Mouse (Mus musculus) left cerebral cortex, postnatal 4 days (tissue): ENCODE results near the gene Wee1. TPM values are rescaled to one million over a fixed set of nuclear protein-coding genes. Genes with fewer than 3 reads are reported as not detected.
"Not testable (repeated sequence)": the region's sequence is repeated elsewhere in the genome, so short reads cannot be mapped to it uniquely, and the experiment has no call there.

Experiments used
- DNase-seq: peaks from one replicate; pipeline ENCODE4 v3.0.0-alpha.2; 2022
- intact Hi-C: fragments of 180-260 bp; cut with DNase I; formaldehyde crosslinking; loops from one replicate; pipeline ENCODE4 v1.15.1; 2025
- total RNA-seq, 2 experiments: library from RNA; stranded (reverse); gene quantifications; 2 replicates each; pipeline ENCODE4 v1.2.3; 2021

Gene Wee1
- 1 to 10 TPM; 4.5 to 4.8 TPM for total RNA-seq

- intact Hi-C loops: no loop called here
- DNase-seq: peak; percentile 99
Observed at GRCm38 (mm10) chr7:110121516-110122288, at the start of gene Wee1. Gene Wee1, plus strand, starts transcription at chr7:110122046.

DNA sequence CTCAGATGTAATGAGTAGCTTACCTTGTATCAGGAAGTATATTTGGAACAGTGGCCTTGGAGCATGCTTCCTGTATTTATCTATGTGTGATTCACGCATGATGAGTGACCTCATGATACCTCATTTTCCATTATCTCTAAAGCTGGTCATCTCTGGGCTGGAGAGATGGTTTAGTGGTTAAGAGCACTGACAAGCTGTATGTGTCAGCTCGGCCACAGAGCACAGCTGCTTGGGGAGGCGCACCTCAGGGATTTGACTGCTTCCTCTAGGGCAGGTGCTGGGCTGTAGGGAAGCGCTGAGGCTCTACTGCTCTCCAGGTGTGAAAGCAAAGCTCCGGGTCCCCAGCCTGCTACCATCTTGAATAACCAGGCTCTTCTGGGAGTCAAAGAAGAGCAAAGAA, 43.7 kb upstream of the Wee1 start:
- intact Hi-C loops: no loop called here
- DNase-seq: no peak

DNA sequence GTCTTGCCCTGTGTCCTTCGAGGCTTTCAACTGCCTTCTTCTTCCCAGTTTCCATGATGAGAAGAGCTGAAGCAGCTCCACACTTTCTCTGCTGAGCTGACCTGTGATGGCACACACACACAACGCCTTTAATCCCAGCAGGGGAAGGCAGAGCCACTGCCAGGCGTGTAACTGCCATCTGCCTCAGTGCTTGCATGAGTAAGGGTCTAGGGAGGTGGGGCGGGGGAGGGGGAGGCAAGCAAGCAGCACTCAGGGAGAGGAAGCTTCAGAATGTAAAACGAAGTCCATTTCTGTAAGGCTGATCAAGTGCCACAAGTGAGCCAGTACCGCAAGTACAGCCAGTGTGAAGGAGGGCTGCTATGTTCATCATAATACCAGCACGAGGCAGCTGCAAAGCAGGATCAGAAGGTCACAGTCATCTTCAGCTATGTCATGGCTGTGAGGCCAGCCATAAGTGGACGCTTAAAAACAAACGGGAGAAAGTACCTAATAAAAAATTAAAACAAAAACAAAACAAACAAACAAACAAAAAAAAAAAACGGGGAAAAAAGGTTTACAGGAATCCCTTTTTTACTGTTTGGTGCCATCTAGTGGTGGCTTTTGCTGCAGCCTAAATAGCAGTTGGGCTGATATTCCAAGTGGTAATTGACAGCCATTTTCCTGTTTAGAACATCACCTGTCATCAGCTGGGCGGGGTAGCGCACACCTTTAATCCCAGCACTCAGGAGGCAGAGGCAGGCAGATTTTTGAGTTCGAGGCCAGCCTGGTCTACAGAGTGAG, 38.3 kb upstream of the Wee1 start:
- peak; percentile 62 for DNase-seq
- intact Hi-C loops: no loop called here

- DNase-seq: no peak
- intact Hi-C loops: no loop called here
Observed at GRCm38 (mm10) chr7:110085217-110085616, 36.6 kb upstream of the Wee1 start.

DNA sequence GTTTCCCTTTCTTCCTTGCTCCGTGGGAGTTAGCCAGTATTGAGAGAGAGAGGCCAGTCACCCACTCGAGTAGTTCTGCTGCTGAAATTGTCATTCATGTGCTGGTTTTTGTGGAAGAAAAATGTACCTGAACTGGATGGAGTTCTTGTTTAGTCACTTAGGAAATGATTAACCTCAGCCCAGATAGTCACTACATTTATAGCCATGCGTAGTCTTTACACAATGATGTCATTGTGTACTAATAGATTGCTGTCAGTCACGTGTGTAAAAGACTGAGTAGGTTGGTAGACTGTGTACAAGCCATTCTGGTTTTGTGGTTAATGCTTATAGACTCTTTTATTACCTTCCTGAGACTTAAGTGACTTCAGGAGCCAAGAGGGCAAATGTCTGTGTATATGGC, 33.9 kb upstream of the Wee1 start:
- intact Hi-C loops: no loop called here
- no peak for DNase-seq

GRCm38 (mm10) chr7:110091670-110092069, 30.2 kb upstream of the Wee1 start:
- intact Hi-C loops: no loop called here

GRCm38 (mm10) chr7:110096332-110096731, 25.5 kb upstream of the Wee1 start:
- intact Hi-C loops: no loop called here
- DNase-seq: no peak

More at GRCm38 (mm10) chr7:110091670-110092069, 30.2 kb upstream of the Wee1 start:
- peak; percentile 37 for DNase-seq

DNA sequence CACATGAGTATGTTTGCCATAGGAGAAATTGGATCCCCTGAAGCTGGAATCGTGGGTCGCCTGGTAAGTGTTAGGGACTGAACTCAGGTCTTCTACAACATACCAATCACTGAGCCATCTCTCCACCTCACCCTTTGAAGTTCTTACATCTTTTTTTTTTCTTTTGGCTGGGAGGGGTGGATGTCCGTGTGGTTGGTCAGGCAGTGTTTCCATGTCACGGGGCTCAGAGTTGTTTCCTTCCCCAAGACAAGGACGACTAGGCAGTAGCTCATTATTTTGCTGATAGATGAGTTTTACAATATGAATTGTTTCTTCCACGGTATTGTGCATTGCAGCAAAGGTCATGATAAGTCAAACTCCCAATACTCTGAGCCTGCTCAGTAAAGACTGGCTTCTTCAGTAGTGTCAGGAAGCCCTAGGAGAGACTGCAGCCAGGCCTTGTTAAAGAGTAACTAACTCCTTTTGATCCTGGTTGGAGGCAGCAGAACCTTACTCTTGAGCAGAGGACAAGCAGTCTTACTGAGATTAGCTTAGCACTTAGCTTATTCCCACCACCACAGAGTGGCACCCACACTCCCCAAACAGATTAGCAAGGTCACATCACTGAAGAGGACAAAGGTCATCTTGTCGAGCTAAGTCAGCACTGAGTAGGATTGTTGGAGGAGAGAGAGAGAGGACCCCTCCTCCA, 24.6 kb upstream of the Wee1 start:
- intact Hi-C loops: no loop called here
- DNase-seq: no peak

- intact Hi-C loops: no loop called here
- DNase-seq: no peak
Observed at GRCm38 (mm10) chr7:110100854-110101253, 21.0 kb upstream of the Wee1 start.

DNA sequence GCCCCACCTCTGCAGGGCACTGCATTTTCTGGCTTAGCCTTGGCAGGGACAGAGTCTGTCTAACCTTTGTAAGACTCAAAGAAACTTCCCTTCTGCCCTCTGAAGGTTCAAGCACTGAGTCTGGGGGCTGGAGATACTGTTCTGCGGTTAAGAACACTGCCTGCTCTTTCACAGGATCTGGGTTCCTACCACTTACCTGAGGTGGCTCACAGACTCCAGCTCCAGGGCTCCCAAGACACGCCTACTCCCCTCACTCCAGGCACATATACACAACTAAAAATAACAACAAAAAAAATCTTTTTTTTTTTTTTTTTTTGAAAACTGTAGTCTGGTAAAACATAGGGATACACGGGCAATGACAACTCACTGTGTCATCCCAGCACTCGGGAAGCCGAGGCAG, 20.6 kb upstream of the Wee1 start:
- intact Hi-C loops: no loop called here

DNA sequence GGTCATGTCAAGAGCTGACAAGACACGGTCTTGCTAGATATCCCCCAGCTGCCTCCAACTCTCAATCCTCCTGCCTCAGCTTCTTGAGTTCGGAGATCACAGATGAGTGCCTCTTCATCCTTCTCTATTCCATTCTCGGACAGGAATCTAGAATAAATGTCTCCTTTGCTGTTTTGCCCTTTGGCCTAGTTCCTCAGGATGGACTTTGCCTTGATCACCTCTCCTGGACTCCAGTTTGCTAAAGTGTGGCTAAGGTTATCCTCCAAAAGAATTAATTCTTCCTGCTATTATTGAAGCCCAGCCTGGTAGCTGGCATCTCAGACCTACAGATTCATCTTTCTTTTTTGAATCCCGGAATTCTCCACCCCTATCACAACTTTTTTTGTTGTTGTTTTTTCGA, 16.8 kb upstream of the Wee1 start:
- intact Hi-C loops: no loop called here
- no peak for DNase-seq

More for the DNA sequence above, 20.6 kb upstream of the Wee1 start:
- no peak for DNase-seq

GRCm38 (mm10) chr7:110106633-110107032, 15.2 kb upstream of the Wee1 start:
- no peak for DNase-seq
- intact Hi-C loops: no loop called here

DNA sequence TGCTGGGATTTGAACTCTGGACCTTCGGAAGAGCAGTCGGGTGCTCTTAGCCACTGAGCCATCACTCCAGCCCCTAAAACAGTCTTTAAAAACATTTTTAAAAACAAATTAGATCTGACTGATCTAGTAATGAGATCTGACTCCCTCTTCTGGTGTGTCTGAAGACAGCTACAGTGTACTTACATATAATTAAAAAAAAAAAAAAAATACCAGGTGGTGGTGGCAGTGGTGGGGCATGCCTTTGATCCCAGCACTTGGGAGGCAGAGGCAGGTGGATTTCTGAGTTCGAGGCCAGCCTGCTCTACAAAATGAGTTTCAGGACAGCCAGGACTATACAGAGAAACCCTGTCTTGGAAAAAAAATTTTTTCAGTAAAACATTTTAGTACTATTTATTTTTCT, 13.3 kb upstream of the Wee1 start:
- DNase-seq, intact Hi-C loops: not testable (repeated sequence)

DNA sequence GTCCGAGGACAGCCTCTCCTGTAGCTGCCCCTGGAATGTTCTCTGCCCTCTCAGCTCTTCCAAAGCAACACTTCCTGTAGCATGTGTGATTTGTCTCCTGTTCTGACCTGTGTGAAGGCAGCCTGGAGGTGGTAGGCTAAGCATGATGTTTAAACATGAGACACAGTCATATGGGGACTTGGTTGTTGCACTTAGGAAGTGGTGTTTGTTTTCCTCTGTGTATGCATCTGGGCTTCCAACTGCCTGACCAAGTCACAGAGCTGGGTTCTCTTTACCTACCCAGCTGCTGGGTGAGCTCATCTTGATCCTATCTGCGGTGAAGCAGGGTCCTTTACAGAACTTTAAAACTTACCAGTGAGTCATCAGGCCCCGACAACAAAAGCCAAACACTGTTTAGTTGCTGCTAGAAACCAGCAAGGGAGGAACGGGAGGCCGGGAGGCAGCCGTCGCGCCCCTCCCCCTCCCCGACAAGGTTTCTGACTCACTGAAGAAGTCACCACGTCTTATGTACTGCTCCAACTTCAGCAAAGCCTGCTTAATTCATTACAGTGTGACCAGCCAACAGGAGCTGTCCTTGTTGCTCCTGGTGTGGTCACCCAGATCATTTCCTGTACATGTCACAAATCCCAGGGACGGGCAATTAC, 12.8 kb upstream of the Wee1 start:
- intact Hi-C loops: no loop called here
- DNase-seq: peak; percentile 32

GRCm38 (mm10) chr7:110110061-110110656, 11.7 kb upstream of the Wee1 start:
- no peak for DNase-seq
- intact Hi-C loops: no loop called here

DNA sequence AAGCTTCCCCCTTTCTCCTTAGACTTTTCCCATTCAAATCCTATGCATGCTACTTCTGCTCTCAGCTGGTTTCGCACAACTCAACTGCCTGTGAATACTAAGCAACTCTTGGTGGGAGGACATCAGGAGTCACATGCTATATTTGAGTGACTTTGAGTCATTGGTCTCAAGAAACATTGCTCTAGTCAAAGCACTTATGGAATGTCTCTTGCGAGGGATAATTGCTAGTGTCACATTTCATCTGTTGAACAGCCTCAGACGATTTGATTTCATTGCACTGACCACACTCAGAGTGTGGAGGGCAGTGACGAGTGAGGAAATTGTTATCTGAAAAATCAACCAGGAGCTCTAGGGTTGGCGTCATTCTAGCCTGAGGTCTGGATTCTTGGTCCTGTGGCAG, 7.1 kb upstream of the Wee1 start:
- DNase-seq: no peak
- intact Hi-C loops: no loop called here

DNA sequence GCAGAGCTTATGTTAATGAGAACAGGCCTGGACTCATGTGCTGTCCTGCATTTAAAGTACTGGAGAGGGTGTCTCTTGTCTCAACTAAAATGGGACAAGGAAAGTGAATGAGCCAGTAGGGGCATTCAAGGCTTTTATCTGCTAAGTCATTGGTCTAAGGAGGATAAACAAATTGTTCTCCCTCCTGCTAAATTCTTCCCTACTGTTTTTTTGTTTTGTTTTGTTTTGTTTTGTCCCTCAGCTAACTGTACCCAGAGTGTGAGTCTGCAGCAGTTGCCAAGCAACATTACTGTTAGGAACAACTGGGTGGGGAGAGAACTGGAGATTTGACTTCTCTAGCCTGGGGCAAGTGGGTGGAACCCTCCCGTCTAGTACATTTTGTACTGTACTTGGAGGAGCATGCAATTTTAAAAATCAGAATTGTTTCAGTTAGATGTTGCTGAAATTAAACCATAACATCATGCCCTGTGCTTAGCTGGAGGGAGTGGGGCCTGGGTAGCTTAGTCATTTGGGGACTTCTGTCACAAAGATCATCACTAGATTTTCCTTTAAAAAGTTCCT, 5.0 kb upstream of the Wee1 start:
- DNase-seq: no peak
- intact Hi-C loops: no loop called here

DNA sequence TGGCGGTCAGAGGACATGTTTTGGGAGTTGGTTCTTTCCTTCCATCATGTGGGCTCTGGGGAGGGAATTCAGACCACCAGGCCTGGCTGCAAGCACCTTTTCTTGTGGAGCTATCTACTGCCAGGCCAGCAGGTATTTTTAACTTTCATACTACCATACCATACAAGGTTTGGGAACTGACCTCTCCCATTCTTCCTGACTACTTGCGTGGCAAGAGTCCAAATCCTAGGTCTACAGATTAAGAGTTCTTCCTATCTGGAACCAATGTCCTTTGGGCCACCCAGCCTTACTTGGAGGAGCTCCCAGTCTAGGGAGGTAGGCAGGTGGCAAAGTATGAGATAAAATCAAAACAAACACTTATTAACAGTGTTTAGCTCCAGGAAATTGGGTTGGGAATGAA, 3.4 kb upstream of the Wee1 start:
- intact Hi-C loops: no loop called here

DNA sequence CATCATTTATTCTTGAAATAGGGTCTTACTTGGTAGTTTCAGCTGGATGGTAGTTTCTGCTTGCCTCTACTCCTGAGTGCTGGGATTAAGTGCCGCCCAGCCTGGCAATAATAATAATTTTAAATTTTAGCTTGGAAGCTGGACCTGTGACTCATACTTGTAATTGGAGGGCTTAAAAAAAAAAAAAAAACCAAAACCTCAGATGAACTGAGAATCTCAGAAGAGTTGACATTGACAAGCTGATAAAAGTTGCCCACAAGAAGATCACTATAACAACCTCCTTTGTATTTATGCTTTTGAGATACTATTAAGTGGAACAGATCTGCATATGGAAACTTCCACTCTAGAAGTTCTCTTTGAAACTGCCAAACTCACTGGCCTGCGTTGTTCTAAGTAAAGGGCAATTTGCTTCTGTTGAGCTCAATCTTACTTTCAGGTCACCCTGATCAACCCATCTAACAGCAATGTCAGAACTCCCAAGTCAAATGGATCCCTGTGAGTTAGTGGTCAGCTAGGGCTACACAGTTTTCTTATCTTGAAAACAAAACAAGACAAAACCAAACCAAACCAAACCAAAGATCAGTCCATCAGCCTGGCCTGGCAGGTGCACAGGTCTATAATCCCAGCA, 1.6 kb upstream of the Wee1 start:
- intact Hi-C loops: no loop called here

More for the DNA sequence above, 3.4 kb upstream of the Wee1 start:
- DNase-seq: no peak

GRCm38 (mm10) chr7:110121162-110121515, 707 bp upstream of the Wee1 start:
- no peak for DNase-seq
- intact Hi-C loops: no loop called here

More for the DNA sequence above, 1.6 kb upstream of the Wee1 start:
- no peak for DNase-seq
